Mouse (Mus musculus) C2C12 (cell line): Measurements from ENCODE around the gene Ankmy2. TPM values are rescaled to one million over a fixed set of nuclear protein-coding genes. Genes with fewer than 3 reads are reported as not detected.

Experiments
- H3K27me3 ChIP-seq: one replicate; pipeline ENCODE4 v1.6.1; 2011; ENCODE audit not compliant: control insufficient read depth, insufficient read depth, insufficient read length
- H3K36me3 ChIP-seq: one replicate; pipeline ENCODE4 v1.6.1; 2011; ENCODE audit not compliant: control insufficient read depth, insufficient read depth
- H3K4me3 ChIP-seq: one replicate; pipeline ENCODE4 v1.5.1; 2011; ENCODE audit warnings: mild to moderate bottlenecking, control low read depth; ENCODE audit not compliant: poor library complexity, insufficient read depth, severe bottlenecking
- H3K79me2 ChIP-seq: one replicate; pipeline ENCODE4 v1.6.1; 2011; ENCODE audit not compliant: control insufficient read depth, insufficient read depth
- H3K79me3 ChIP-seq: one replicate; pipeline ENCODE4 v1.6.1; 2011; ENCODE audit warnings: low read depth, control low read depth
- H3ac ChIP-seq: one replicate; pipeline ENCODE3; 2011; ENCODE audit warnings: low read depth; ENCODE audit not compliant: control insufficient read depth, insufficient read length
- CEBPB ChIP-seq: IDR thresholded peaks from one replicate; pipeline ENCODE4 v1.6.1; 2011; ENCODE audit warnings: low read depth, mild to moderate bottlenecking, control low read depth, moderate library complexity
- CTCF ChIP-seq: IDR thresholded peaks from one replicate; pipeline ENCODE4 v1.5.1; 2011; ENCODE audit not compliant: control insufficient read depth, insufficient read depth, insufficient read length
- FOSL1 ChIP-seq: IDR thresholded peaks from one replicate; pipeline ENCODE4 v1.8.0; 2011; ENCODE audit warnings: mild to moderate bottlenecking, low read length; ENCODE audit not compliant: poor library complexity, insufficient read depth, severe bottlenecking
- MAX ChIP-seq: IDR thresholded peaks from one replicate; pipeline ENCODE4 v1.6.1; 2011; ENCODE audit warnings: mild to moderate bottlenecking, control low read depth
- MYOD1 ChIP-seq: IDR thresholded peaks from one replicate; pipeline ENCODE4 v1.6.1; 2011; ENCODE audit warnings: low read depth; ENCODE audit not compliant: control insufficient read depth, insufficient read length
- MYOG ChIP-seq: IDR thresholded peaks from one replicate; pipeline ENCODE4 v1.6.1; 2011; ENCODE audit not compliant: control insufficient read depth, insufficient read length; ENCODE audit errors: extremely low read depth
- USF1 ChIP-seq: IDR thresholded peaks from one replicate; pipeline ENCODE4 v1.6.1; 2011; ENCODE audit warnings: low read depth, mild to moderate bottlenecking, control low read depth, moderate library complexity
- polyA plus RNA-seq: library from polyadenylated mRNA; unstranded; fragments of >200 nt; fragmentation: generic; extraction: Trizol; gene quantifications from one replicate; pipeline ENCODE4 v1.2.1, GENCODE M21; 2012; ENCODE audit warnings: missing spikeins

Ankmy2 gene
- polyA plus RNA-seq, 1 experiment, result 8.3 TPM

DNA sequence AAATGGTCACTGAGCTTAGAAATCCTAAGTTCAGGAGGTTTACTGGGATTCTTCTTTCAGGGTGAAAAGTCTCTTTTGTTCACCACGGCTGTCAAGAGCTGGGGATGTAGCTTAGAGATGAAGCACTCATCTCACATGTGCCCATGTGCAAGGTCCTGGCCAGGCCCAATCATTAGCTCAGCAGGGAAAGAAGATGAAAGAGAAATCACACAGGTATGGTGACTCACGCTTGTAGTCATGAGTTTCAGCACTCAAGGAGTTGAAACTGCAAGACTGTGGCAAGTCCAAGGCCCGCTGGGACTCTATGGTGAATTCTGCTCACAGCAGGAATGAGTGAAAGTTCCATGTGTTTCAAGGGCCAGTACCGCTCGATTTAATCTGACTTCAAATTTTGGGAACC, 22.8 kb upstream of the Ankmy2 start:
- Histone ChIP-seq H3K36me3 (peaks cover 58% of the 10 kb centered on the region), H3ac (no peak overlapping the region), H3K4me3 (no peak overlapping the region), H3K79me3 (peaks cover 50% of the 10 kb centered on the region), H3K27me3 (no peaks in the 10 kb centered on the region), H3K79me2 (peaks cover 79% of the 10 kb centered on the region)
- TF ChIP-seq FOSL1, result no peak
- TF ChIP-seq MYOD1, result no peak
- TF ChIP-seq CTCF, result no peak
- TF ChIP-seq MYOG, result no peak
- no peak for TF ChIP-seq USF1
- TF ChIP-seq CEBPB, result no peak
- TF ChIP-seq MAX, result no peak

GRCm38 (mm10) chr12:36135409-36135808, 21.5 kb upstream of the Ankmy2 start:
- Histone ChIP-seq H3K4me3 (no peak overlapping the region), H3K79me2 (peaks cover 92% of the 10 kb centered on the region), H3K27me3 (no peaks in the 10 kb centered on the region), H3ac (no peak overlapping the region), H3K79me3 (peaks cover 56% of the 10 kb centered on the region), H3K36me3 (peaks cover 45% of the 10 kb centered on the region)
- TF ChIP-seq MYOD1, result no peak
- no peak for TF ChIP-seq CEBPB
- no peak for TF ChIP-seq MAX
- TF ChIP-seq USF1, result no peak
- no peak for TF ChIP-seq MYOG
- TF ChIP-seq FOSL1, result no peak
- TF ChIP-seq CTCF, result no peak

DNA sequence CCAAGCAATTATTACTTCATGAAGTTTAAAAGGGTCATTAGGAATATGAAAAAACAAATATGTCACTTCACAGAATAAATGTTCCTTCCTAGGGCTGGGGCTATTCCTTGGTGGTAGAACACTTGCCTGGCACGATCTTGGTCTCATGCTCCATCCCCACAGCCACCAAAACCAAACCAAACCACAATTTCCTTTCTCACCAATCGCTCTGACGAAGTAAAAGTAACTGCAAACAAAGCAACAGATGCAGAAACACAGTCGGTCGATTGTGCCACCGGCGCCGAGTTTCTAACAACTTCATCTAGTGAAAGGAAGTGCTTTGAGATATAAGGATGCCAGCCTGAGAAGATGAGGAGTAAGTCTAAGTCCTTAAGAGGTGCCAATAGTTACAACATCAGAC, 20.6 kb upstream of the Ankmy2 start:
- TF ChIP-seq CEBPB (no peak), USF1 (no peak), MYOG (no peak), CTCF (no peak), MAX (no peak), MYOD1 (no peak), FOSL1 (no peak)
- Histone ChIP-seq H3ac (no peak overlapping the region), H3K4me3 (no peak overlapping the region), H3K27me3 (no peaks in the 10 kb centered on the region), H3K36me3 (peaks cover 36% of the 10 kb centered on the region), H3K79me3 (peaks cover 58% of the 10 kb centered on the region), H3K79me2 (peaks cover 93% of the 10 kb centered on the region)

DNA sequence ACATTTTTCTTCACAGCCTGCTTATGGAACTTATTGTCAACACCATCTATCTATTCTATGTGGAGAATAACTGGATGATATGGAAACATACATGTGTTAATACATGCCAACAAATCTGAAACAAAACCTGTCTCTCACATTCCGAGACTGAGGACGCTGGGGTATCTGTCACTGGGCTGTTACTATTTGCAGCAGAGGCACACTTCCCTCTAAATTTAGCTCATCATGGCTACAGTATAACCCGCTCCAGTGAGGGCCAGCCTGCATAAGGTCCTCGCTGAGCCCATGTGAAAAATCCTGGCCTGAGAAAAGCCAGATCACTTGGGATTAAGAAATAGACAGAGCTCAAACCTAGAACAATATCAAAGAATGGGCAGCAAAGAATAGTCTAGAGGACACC, 19.7 kb upstream of the Ankmy2 start:
- Histone ChIP-seq H3K79me2 (peaks cover 93% of the 10 kb centered on the region), H3K36me3 (peaks cover 33% of the 10 kb centered on the region), H3K4me3 (no peak overlapping the region), H3K79me3 (peaks cover 61% of the 10 kb centered on the region), H3ac (no peak overlapping the region), H3K27me3 (no peaks in the 10 kb centered on the region)
- no peak for TF ChIP-seq MYOG
- TF ChIP-seq CEBPB, result no peak
- TF ChIP-seq USF1, result no peak
- TF ChIP-seq CTCF, result no peak
- TF ChIP-seq MYOD1, result no peak

- Histone ChIP-seq H3K4me3 (no peak overlapping the region), H3K27me3 (no peaks in the 10 kb centered on the region)
- no peak for TF ChIP-seq MAX
- no peak for TF ChIP-seq FOSL1
Measured at GRCm38 (mm10) chr12:36140401-36140800, 16.5 kb upstream of the Ankmy2 start.

DNA sequence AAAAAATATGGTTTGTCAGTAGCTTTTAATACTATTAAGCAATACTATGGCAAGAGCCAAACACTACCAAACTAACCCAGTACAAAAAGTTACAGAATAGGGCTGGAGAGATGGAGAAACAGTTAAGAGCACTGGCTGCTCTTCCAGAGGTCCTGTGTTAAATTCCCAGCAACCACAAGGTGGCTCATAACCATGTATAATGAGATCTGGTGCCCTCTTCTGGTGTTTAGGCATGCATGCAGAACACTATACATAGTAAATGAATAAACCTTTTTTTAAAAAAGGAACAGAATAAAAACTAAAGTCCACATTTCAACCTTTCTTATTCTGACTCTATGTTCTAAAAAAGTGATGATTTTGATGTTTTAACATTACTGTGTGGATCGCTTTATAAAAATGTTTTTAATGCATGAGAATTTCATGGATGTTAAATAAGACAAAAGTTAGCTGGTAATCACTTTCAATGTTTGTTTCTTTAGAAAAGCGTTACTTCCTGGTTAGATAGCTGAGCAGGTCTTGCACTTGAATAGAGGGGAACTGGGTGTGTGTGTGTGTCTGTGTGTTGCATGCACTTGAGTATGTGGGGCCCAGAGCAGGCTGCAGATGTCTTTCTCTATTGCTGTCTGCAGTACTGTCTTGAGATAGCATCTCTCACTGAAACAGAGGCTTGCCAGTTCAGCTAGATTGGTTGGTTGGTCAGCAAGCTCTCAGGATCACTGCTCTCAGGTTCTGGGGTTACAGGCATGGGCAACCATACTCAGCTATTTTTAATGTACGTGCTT, 10.5 kb upstream of the Ankmy2 start:
- Histone ChIP-seq H3K79me3 (peaks cover 91% of the 10 kb centered on the region), H3K27me3 (no peaks in the 10 kb centered on the region), H3K79me2 (peaks cover 99% of the 10 kb centered on the region), H3ac (no peak overlapping the region), H3K36me3 (peaks cover 14% of the 10 kb centered on the region), H3K4me3 (no peak overlapping the region)
- TF ChIP-seq USF1, result no peak
- TF ChIP-seq MAX, result no peak
- TF ChIP-seq CTCF, result no peak
- no peak for TF ChIP-seq FOSL1
- no peak for TF ChIP-seq MYOG
- no peak for TF ChIP-seq CEBPB
- no peak for TF ChIP-seq MYOD1

More at GRCm38 (mm10) chr12:36140401-36140800, 16.5 kb upstream of the Ankmy2 start:
- Histone ChIP-seq H3K79me2 (peaks cover 99% of the 10 kb centered on the region), H3K36me3 (peaks cover 11% of the 10 kb centered on the region), H3ac (no peak overlapping the region), H3K79me3 (peaks cover 74% of the 10 kb centered on the region)
